Mouse (Mus musculus) small intestine, adult 2 months (tissue): ENCODE results near the gene Rfc5.

ENCODE experiments used
- CTCF ChIP-seq: fragments of 200-500 bp; IDR thresholded peaks from 2 replicates; pipeline ENCODE4 v1.5.1; 2012; ENCODE audit warnings: low read depth, mild to moderate bottlenecking, control low read depth, inconsistent platforms, low read length, moderate library complexity, mixed read lengths; ENCODE audit not compliant: insufficient replicate concordance, insufficient read length; ENCODE audit errors: extremely low read depth
- POLR2A ChIP-seq: fragments of 200-500 bp; IDR thresholded peaks from 2 replicates; pipeline ENCODE4 v1.6.1; 2012; ENCODE audit warnings: low read depth, mild to moderate bottlenecking, control low read depth, inconsistent platforms, low read length, moderate library complexity

DNA sequence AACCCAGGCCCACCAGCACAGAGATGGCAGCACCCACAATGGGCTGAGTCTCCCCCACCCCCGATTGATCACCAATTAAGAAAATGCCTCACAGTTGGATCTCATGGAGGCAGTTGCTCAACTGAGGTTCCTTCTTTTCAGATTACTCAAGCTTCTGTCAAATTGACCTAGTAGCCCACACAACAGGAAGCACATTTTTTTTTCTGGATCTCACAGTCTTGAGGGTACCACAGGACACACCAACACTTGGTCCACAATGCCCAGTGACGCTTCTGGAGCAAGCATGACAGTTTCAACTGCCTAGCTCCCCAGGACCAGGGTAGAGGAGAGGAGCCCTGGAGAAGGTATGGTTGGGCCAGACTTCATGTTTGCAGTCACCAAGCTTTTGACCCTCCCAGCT, 28.6 kb upstream of the Rfc5 start:
- TF ChIP-seq POLR2A, result no peak
- no peak for TF ChIP-seq CTCF
